Mouse (Mus musculus) embryo, embryonic 11 days (tissue): ENCODE results near the gene Macf1.

Experiments used
- DNase-seq: peaks from one replicate; pipeline ENCODE4 v3.0.0-alpha.2; 2015

Gene Macf1

DNA sequence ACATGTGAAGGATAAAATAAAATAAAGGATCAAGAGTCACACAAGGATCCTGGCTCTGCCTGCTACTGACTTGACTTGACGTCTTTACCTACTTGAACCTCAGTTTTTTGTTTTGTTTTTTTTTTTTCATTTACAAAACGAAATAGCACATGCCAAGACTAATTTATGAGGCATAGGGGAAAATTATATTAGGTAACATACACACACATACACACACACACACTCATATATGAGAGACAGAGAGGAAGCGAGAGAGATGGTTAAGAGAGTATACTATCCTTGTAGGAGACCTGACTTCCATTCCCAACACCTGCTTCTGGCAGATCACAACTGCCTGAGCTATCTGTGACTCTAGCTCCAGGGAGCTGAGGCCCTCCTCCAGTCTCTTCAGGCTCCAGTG lies at the start of gene Macf1:
Gene Macf1, minus strand, starts transcription at position 101 of the 400 bp plus-strand sequence.
- no peak for DNase-seq

DNA sequence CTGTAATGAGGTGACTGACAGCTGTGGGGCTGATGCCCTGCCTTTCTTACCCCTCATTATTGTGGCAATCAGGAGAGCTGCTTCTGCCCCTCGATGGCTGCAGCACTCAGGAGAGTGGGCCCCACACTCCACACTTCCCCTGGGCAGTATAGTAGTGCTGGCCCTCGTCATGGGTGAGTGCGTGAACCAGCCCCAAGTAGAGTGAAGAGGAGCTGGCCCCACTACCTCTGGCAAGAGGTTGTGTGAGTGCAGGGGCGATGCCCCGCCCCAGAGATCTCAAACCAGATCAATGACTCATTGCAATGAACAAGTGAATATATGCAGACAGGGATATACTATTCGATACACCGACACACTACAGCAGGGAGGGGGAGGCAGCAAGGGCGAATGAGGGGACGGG lies 49.4 kb upstream of the Macf1 start:
- no peak for DNase-seq

DNA sequence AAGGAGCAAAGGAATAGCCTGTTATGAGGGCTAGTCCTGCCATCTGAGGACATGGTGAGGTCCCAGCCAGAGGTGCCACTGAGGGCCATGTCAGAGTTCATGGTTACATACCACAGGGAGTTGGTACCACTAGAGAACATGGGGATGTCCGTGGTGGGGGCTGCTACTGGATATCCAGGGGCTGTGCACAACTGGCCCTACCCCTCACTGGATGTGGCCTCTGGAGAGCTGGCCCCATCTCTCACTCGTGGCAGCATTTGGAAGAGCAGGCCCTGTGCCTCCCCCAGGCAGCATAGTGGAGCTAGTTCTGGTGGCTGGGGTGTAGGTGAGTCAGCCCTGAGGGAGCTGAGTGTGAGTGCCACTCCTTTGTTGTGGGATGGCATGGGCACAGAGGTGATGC lies 48.8 kb upstream of the Macf1 start:
- DNase-seq: no peak

DNA sequence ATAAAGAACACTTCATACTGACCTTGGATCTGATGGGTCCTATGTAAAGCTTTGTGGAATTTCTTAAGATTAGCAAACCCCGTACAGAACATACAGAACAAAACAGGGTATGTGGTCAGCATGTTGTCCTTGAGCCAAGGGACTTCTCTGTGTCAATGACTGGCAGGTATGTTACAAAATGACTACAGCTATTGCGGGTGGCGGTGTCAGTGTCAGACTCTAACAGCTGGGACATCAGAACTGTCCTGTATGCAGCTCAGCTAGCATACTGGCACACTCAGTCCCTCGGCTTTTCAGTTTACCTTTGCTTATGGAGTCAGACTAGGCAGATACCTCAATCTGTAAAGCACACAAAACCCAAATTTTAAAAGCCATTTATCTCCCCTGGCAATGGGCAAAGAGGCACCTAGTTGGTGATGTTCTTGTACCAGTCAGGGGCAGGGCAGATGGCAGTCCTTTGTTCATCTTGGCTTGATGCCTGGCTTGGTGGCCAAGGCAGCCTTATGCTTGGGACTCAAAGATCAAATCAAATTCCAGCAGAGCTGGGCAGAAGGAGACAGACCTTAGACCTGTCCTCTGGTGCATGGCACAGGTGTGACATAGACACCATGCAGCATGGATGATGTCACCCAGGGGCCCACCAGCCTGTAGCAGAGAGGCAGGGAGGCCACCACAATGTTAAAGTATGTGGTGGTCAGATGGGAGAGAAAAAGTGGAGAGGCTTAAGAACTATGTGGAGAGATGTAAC lies 48.2 kb upstream of the Macf1 start:
- DNase-seq: no peak

DNA sequence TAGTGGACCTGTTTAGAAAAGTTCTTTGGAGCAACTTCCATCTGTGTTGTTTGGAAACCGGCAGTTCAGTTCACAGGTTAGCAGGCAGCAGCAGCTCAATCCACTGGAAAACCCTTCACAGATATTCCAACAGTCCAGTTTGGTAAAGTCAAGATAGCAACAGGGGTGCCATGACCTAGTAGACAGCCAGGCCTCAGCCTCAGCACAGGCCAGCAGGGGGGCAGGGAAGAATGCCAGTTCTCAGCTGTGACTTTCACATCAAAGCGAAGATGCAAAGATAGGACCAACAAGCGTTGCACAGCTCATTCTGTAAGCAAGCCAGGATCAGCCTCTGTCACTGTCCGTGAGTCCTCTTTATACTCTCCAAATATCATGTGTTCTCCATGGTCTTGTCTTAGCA lies 37.6 kb upstream of the Macf1 start:
- no peak for DNase-seq

DNA sequence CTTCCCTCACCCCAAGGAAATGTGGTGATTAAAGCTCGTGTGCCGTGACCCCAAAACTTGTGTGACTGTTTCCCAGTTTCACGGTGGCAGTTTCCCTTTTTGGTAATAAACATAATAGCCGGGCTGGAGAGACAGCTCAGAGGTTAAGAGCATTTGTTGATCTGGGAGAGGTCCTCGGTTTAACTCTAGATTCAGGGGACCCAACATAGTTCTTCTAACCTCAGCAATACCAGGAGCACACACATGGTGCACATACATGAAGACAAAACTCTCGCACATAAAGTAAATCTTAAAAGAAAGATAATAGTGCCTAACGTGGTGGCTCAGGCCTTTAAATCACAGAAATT lies 34.2 kb upstream of the Macf1 start:
- no peak for DNase-seq

DNA sequence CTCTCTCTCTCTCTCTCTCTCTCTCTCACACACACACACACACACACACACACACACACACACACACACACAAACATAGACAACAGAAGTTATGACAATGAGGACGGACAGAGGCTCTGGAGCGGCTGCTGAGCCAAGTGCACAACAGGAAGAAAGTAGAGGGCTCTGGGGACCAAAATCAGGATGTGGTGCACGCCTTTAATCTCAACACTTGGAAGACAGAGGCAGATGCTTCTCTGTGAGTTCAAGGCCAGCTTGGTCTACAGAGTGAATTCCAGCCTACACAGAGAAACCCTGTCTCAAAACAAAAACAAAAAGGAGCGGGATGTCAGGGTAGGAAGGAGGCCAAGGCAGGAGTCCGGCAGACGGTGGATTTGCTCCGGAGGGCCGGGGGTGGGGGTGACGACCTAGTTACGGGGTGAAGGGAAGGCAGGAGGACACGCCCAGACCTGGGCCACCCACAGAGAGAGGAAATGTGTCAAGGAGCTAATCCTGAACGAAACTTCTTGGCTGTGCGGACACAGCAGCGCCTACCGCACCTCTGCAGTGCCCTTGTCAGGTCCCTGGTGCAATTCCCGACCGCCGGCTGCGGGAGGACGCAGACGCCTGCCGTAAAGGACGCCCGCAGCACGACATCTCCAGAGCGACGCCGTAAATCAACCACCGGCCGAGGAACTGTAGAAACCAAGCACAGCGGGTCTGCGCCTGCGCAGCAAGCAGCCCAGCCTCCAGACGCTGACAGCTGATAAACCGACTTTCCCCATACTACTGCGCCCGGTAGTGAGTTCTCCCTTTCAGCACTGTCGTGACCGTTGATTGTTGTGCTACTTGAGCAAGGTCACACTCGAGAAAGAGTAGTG lies 33.6 kb upstream of the Macf1 start, which contains the start of gene Ndufs5:
Gene Ndufs5, minus strand, starts transcription at position 629 of the 860 bp plus-strand sequence.
- peak; percentile 97 for DNase-seq

DNA sequence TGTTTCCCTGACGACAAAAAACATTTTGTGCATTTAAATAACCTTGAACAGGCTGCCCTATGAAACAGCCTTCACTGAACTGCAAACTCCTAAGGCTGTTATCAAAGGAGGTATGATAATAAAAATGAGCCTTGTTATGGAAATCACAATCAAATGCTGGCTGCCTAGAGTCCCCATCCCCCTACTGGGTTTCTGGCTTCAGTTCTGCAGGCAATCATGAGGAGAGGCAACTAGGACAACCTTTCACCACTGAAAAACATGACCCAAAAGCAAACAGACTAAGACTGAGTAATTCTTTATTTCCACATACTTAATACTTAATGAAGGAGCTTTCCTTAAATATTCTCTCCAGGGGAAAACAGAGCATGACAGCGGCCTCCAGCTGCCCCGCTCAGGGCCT lies 28.3 kb upstream of the Macf1 start:
- no peak for DNase-seq

DNA sequence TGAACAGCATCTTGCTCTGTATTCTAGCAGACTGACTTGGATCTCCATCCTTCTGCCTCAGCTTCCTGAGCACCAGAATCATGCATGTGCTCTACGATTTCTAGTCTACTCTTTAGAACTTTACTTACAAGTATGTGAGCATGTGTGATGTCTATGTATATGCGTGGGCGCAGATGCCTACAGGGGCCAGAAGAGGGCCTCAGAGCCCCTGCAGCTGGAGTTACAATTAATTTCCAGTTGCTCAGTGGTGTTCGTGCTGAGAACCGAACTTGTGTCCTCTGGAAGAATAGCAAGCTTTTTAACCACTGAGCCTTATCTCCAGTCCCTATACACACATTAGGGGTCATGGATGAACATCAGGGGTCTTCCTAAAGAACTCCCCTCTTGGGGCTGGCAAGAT lies 23.2 kb upstream of the Macf1 start:
- no peak for DNase-seq

DNA sequence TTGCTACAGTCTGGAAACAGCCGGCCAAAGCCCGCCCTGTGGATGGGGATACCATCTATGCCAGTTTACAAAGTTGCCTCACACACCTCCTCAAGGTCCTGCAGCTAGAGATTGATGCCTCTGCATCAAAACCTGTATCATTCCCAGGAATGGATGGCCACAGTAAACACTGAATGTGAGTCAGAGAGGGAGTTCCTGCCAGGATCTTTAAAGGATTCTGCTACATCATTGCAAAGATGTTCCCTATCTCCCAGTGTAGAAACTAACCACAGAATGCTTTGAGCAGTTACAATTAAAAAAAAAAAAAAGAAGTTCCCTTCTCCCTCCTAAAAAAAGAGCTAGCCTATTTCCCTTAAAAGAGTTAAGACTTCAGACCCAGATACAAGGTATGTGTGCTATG lies 21.2 kb upstream of the Macf1 start:
- no peak for DNase-seq

DNA sequence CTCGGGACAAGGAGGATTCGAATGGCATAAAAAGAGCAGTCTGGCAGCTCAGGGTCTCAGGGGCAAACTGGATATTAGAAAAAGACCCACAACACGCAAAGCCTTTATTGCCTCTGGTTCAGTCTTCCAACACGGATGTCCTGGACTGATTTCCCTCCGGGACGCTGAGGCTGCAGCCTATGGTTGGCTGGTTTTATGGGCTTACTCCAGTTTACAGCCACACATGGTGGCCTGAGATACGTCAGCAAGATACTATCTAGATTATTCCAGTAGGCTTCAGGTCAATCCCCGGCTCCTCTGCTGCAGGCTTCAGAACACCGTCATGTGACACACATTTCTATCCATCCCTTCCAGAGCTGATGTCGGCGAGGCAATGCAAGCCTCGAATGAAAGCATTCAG lies 9.2 kb upstream of the Macf1 start:
- DNase-seq: no peak

DNA sequence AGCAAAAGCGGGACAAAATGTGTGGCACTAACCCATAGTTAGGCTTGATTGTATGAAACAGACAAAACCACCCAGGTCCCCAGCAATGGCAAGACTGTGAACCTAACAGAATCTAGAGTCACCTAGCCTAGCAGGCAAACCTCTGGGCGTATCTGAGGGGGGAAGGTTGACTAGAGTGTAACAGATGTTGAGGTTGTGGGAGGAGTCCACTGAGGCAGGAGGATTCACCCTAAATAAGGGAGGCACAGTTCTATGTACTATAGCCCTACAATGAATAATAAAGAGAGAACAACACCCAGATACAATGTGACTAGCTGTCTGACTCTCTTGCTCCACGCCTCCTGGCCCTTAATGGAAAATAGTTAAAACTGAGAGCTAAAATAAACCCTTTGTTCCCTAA lies 7.9 kb upstream of the Macf1 start:
- DNase-seq: no peak

DNA sequence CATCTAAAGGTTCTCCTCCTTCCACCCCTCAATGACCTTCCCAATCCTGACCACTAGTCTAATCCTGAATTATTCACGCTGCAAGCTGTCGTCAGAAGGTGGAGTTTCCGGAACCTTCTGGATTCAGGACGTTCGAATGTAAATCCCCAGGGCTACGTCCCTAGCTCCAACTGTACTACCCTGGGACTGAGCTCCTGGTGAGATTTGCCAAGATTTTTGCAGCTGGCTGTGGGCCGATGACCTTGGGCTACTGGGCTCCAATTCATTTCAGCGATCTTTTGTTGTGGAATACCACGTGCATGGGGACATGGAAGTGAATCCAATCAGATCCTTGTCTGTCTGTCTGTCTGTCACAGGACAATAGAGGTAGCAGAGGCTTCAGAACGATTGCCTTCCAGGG lies 6.2 kb upstream of the Macf1 start:
- no peak for DNase-seq

DNA sequence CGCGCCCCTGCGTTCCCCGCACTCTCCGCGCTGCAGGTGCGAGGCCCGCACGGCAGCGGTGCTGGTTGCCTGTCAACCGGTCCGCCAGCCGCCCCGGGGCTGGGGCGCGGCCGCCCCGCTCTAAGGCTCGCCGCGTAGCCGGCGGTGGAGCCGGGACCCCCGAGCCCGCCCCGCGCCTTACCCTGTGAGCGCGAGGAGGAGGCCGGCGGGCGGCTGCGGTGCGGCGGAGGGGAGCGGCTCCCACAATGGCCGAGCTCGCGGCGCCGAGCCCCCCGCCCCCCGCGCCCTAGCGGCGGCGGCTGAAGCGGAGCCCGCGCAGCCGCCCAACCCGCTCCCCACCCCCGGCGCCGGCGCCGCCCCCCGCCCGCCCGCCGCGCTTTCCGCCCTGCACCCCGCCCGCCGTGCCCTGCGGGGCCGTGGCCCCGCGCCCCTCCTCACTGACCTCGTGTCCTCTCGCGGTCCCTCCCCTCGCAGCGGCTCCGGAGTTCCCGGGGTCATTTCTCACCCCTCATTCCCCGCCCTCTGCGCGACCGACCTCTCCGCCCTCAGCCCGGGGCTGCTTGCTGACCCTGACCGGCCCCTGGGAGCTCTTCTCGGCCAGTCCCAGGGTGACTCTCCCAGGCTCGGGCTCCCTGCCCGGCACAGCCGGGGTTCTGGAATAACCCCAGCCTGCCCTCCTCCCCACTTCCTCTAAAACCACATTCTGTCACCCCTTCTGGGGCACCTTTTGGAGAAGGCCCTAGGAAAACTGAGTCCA lies 3.0 kb upstream of the Macf1 start:
- peak; percentile 75 for DNase-seq

DNA sequence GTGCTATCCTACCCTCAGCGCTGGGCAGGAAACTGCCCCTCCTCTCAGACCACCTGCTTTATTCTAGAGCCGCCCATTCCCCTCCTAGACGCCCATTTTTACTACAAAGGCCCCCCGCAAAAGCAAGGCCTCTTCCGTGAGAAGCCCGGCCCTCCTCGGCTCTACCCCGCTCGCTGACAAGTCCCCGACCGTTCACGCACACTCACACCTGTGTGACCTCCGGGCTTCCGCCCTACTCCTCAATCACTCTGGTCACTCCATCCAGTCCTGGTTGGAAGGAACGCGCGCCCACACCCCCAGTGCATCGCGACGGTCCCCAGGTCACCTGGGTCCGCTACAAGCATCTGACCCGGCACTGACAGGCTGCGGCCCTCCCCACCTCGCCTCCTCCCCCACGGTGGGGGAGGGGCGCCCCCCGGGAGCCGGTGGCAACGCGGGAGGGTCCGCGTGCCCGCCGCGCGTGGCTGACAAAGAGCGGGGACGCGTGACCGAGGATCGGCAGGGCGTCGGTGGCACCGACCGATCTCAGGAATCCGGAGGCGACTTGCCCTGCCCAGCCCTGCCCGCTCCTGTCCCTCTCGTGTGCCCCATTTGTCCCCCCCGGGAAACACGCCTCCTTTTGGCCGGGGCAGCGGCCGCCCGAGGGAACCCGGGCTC lies 2.3 kb upstream of the Macf1 start:
- DNase-seq: peak; percentile 46

DNA sequence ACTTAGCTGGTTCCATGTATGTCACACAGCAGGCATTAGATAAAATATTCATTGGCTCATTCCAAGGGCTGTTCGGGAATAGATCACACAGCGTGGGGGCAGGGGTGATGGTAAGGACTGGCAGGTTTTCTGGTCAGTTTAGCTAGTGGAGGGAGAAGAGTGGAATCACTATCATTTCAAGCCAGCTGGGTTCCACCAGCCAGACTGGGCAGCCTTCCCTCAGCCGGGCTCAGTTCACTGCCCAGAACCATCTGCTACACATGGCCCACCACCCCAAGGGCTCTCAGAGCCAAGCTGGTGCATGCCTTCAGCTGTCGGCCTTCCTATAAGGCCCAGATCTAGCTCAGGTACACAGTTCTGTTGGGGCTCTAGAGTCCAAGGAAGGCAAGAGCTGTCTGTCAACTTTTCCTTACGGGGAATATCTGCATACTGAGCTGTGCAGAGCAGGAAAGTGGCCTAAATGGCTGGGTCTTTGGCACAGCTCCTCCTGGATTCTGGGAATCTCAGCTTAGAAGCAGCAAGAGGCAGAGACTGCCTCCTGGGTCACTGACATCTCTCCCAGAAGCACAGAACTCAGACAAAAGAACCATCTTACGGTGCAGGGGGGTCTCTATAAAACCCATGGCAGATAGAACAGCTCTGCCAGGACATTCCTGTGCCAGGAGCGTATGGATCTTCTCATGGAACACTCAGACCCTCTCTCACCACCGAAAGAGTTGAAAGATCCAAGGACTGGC lies 1.5 kb upstream of the Macf1 start:
- no peak for DNase-seq

DNA sequence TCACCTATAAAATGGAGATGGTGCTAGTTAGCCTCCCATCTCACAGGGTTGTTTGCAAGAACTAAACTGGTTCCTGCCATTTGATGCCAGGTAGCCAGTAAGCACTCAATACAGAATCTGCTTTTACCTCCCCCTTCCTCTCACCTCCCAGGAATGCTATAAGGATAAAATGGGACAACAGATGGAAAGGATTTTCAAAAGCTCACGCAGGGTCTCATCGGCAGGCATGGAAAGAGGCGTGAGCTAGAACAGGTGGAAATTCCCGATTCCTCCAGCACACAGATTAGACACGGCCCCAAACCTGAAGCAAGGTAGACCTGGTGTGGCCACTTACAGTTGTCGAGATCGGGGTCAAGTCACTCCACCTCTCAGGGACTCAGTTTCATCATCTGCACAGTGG lies 886 bp upstream of the Macf1 start:
- DNase-seq: no peak

DNA sequence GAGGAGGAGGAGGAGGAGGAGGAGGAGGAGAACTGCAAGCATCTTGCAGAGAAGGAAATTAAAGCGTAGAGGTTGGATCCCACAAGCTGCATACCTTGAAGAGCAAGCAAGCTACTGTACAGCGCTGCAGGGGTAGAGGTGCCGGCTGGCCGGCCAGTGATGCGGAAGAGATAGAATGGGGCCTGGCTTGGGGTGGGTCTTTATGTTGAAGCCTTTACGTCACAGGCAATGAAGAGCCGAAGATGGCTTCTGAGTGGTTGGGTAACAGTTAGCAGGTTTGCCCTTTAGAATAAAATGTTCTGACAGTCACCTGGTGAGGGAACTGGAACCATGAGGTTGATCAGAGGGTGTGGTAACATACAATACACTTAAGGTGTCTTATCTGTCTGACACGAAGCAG lies 1.9 kb downstream of the Macf1 start:
- DNase-seq: no peak

DNA sequence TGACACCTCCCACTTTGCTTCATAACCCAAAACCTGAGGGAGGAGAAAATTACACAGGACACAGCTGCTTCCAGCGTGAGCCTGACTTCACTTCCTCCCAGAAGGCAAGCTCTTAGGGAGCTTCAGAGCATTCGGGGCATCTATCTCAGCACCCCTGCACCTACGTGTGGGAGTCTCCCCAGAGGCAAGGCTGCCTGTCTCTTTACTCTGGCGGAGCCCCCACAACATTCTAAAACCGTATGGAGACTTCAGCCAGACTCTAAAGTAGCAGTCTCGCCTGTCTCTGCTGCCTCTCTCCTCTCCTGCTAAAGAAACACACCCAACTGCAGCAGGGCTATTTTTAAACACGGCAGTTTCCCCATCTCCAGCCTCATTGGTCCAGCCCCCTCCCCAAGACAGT lies 3.2 kb downstream of the Macf1 start:
- no peak for DNase-seq

DNA sequence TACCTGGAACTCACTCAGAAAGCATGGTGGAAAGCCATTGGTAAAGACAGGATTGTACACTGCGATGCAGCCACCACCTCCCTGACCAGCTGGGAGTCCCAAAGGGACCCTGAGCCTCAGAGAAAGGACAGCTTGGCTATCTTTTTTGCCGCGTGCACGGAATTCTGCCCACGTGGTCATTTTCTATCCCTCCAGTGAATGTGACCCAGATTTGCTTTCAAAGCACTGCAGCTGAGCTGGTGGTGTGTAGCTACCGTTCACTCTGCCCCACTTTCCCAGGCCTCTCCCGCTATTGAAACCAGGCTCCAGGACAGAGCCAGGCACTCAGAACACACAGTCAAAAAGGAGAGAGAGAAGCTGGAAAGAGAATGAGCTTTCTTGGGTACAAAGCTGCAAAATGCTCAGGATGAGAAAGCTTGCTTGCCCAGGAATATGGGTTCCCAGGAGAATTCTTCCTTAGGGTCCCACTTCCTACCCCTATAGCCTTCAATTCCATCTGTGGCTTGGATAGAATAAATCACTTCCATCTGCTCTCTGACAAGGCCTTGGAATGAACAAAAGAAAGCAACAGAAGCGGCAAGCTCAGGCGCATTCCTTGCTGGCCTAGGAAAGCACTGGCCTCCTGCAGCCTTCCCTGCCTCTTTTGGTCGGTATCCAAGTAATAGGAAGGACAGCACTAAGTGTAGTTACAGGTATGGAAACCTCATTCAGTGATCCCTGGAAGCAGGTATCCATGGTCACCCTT lies 6.9 kb downstream of the Macf1 start:
- DNase-seq: peak; percentile 55

DNA sequence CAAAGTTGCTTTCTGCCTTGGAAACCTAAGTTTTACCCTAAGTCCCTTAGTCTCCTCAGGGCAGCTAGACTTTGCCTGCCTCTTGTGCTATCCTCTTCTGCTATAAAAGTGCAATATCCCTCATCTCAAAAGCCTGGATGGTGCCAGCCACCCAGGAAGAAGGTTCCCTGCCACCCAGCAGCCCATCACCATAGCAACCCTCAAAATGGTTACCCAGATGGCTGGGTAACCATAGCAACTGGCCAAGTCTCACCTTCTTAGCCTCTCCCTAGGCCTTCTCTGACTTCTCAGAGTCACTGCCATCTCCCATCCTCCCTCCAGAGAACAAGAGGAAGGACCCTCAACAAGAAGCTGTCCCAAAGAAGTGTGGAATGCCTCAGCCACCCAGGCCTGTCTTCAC lies 13.6 kb downstream of the Macf1 start:
- DNase-seq: peak; percentile 44

DNA sequence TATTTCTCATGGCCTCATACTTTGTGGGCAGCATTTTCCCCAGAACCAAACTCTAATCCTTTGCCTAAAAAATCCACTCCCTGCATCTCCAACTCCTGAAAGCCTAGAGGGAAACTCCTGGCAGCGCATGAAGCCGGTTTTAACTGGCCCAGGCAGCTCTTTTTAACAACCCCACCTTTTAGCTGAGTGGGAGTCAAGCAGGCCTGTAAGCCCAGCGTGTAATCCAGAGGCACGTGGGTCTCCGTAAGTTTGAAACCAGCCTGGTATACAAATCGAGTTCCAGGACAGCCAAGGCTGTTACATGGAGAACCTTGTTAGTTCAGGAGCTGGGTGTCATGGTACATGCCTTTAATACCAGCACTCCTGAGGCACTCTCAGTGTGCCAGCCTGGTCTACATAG lies 14.5 kb downstream of the Macf1 start:
- DNase-seq: no peak
